8 mouse cellular contexts compared by ENCODE assay signal in the genomic region with DNA sequence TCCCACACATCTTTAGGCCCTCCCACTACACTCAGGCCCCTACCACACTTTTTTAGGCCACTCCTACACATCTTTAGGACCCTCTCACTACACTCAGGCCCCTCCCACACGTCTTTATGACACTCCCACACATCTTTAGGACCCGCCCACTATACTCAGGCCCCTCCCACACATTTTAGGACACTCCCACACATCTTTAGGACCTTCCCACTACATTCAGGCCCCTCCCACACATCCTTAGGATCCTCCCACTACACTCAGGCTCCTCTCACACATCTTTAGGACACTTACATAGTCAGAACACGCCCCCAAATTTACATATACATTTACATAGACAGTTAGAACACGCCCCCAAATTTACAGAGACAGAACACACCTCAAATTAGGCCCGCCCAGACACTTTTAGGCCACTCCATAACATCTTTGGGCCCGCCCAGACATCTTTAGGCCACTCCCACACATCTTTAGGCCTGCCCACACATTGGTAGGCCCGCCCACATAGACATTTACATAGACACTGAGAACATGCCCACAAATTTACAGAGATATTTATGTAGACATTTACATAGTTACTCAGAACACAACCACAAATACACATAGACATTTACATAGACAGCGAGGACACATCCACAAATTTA.
A peak's percentile ranks its signal among the peaks of the same experiment; 100 is the strongest.
DNase-seq lines count a peak whose midpoint lies in the region; ATAC-seq and TF ChIP-seq lines count a peak whose summit lies in the region.

No protein-coding gene starts in this region.

- peak overlapping the region; percentile 81; the same call in 1 of the 2 replicates for H3K9ac ChIP-seq in embryonic facial prominence, embryonic 14.5 days (ENCODE audit: low read depth, low read length)
- no peak overlapping the region for H3K9ac ChIP-seq in intestine, embryonic 14.5 days (ENCODE audit: low read length)
- H3K9ac ChIP-seq in lung, embryonic 16.5 days (ENCODE audit: low read length): no peak overlapping the region
- H3K9ac ChIP-seq in stomach, embryonic 14.5 days (replicated peaks; ENCODE audit: low read depth, low read length): no peak overlapping the region

- peaks cover 20% of the 10 kb centered on the region for H3K4me1 ChIP-seq in G1E (ENCODE audit: insufficient read depth, low read depth, low read length)
- no peaks in the 10 kb centered on the region; the same call in 1 of the 2 replicates for H3K4me1 ChIP-seq in embryonic facial prominence, embryonic 14.5 days (ENCODE audit: control insufficient read depth, insufficient read depth, low read length)
- H3K4me1 ChIP-seq in intestine, embryonic 14.5 days (replicated peaks; ENCODE audit: control insufficient read depth, insufficient read depth, low read length): no peaks in the 10 kb centered on the region
- H3K4me1 ChIP-seq in lung, embryonic 16.5 days (replicated peaks; ENCODE audit: control insufficient read depth, insufficient read depth, low read length): peaks cover 5% of the 10 kb centered on the region
- H3K4me1 ChIP-seq in stomach, embryonic 14.5 days (ENCODE audit: control insufficient read depth, insufficient read depth, low read length): no peaks in the 10 kb centered on the region

- no peak for TF ChIP-seq CTCF in G1E (IDR thresholded peaks at IDR 0.05; ENCODE audit: low read depth, low read length)

- peak; percentile 20 for DNase-seq in kidney, adult 9 months
- no peak for DNase-seq in kidney, postnatal 25 days
- no peak for DNase-seq in G1E (ENCODE audit: low spot score)
- peak; percentile 14 for DNase-seq in embryonic facial prominence, embryonic 14.5 days (ENCODE audit: low spot score)
- DNase-seq in intestine, embryonic 14.5 days (ENCODE audit: low spot score): no peak
- DNase-seq in gastrocnemius, postnatal 4 days (ENCODE audit: low spot score in 2 of 2): no peak

- peaks cover 4% of the 10 kb centered on the region for H3K36me3 ChIP-seq in G1E (replicated peaks)
- H3K36me3 ChIP-seq in embryonic facial prominence, embryonic 14.5 days (ENCODE audit: control insufficient read depth, insufficient read depth, low read length): no peaks in the 10 kb centered on the region
- no peaks in the 10 kb centered on the region for H3K36me3 ChIP-seq in intestine, embryonic 14.5 days (ENCODE audit: control insufficient read depth, insufficient read depth, low read length)
- H3K36me3 ChIP-seq in lung, embryonic 16.5 days (ENCODE audit: control insufficient read depth, insufficient read depth, low read length): no peaks in the 10 kb centered on the region
- H3K36me3 ChIP-seq in stomach, embryonic 14.5 days (ENCODE audit: control insufficient read depth, insufficient read depth, low read length): no peaks in the 10 kb centered on the region

- H3K4me2 ChIP-seq in embryonic facial prominence, embryonic 14.5 days (ENCODE audit: low read depth, low read length): peak overlapping the region; percentile 53
- H3K4me2 ChIP-seq in intestine, embryonic 14.5 days (ENCODE audit: low read length): peak overlapping the region; percentile 50; the same call in 1 of the 2 replicates
- peak overlapping the region; percentile 45 for H3K4me2 ChIP-seq in lung, embryonic 16.5 days (ENCODE audit: low read depth, low read length)
- peak overlapping the region; percentile 28; the same call in 1 of the 2 replicates for H3K4me2 ChIP-seq in stomach, embryonic 14.5 days (replicated peaks; ENCODE audit: low read depth, low read length)

- H3K9me3 ChIP-seq in G1E (replicated peaks): 0 out of 2 replicates have a peak, but pooled peaks cover 2% of the 10 kb centered on the region
- H3K9me3 ChIP-seq in embryonic facial prominence, embryonic 14.5 days (ENCODE audit: control insufficient read depth, low read length): peaks cover 7% of the 10 kb centered on the region
- peaks cover 3% of the 10 kb centered on the region; the same call in 1 of the 2 replicates for H3K9me3 ChIP-seq in intestine, embryonic 14.5 days (ENCODE audit: control insufficient read depth, low read length)
- no peaks in the 10 kb centered on the region; the same call in 1 of the 2 replicates for H3K9me3 ChIP-seq in lung, embryonic 16.5 days (ENCODE audit: control insufficient read depth, low read length)
- H3K9me3 ChIP-seq in stomach, embryonic 14.5 days (ENCODE audit: control insufficient read depth, low read depth, low read length): no peaks in the 10 kb centered on the region

- H3K27ac ChIP-seq in embryonic facial prominence, embryonic 14.5 days (replicated peaks; ENCODE audit: low read depth, low read length): peak overlapping the region; percentile 99
- no peak overlapping the region for H3K27ac ChIP-seq in intestine, embryonic 14.5 days (ENCODE audit: low read depth)
- peak overlapping the region; percentile 99 for H3K27ac ChIP-seq in lung, embryonic 16.5 days (ENCODE audit: low read length)
- H3K27ac ChIP-seq in stomach, embryonic 14.5 days (ENCODE audit: low read length): no peak overlapping the region

- peak overlapping the region; percentile 80 for H3K4me3 ChIP-seq in G1E (ENCODE audit: low read depth, low read length)
- H3K4me3 ChIP-seq in embryonic facial prominence, embryonic 14.5 days (ENCODE audit: low read depth, low read length): peak overlapping the region; percentile 69
- H3K4me3 ChIP-seq in intestine, embryonic 14.5 days (ENCODE audit: low read depth, low read length): peak overlapping the region; percentile 66
- H3K4me3 ChIP-seq in lung, embryonic 16.5 days (ENCODE audit: low read length): peak overlapping the region; percentile 69
- H3K4me3 ChIP-seq in stomach, embryonic 14.5 days (ENCODE audit: low read depth, low read length): peak overlapping the region; percentile 43

- ATAC-seq in G1E (ENCODE audit: extremely low read depth, insufficient number of reproducible peaks, low FRiP score, poor library complexity, severe bottlenecking): no peak
- no peak for ATAC-seq in embryonic facial prominence, embryonic 14.5 days (ENCODE audit: low read depth)
- ATAC-seq in intestine, embryonic 14.5 days (replicated peaks; ENCODE audit: low FRiP score, low TSS enrichment, low read depth): no peak
- ATAC-seq in lung, embryonic 16.5 days (ENCODE audit: low read depth): no peak
- no peak; the same call in 1 of the 2 replicates for ATAC-seq in stomach, embryonic 14.5 days (ENCODE audit: insufficient number of reproducible peaks, insufficient read depth, low FRiP score, low read depth)

- H3K27me3 ChIP-seq in G1E (ENCODE audit: insufficient read depth, low read length): no peaks in the 10 kb centered on the region
- no peaks in the 10 kb centered on the region for H3K27me3 ChIP-seq in embryonic facial prominence, embryonic 14.5 days (replicated peaks; ENCODE audit: control insufficient read depth, insufficient read depth, low read length)
- H3K27me3 ChIP-seq in intestine, embryonic 14.5 days (replicated peaks; ENCODE audit: control insufficient read depth, insufficient read depth, low read length): no peaks in the 10 kb centered on the region
- no peaks in the 10 kb centered on the region for H3K27me3 ChIP-seq in lung, embryonic 16.5 days (ENCODE audit: control insufficient read depth, insufficient read depth, low read depth, low read length)
- no peaks in the 10 kb centered on the region for H3K27me3 ChIP-seq in stomach, embryonic 14.5 days (ENCODE audit: control insufficient read depth, insufficient read depth, low read length)

- 82% methylated on average over 8 of the region's 8 CpGs for WGBS in embryonic facial prominence, embryonic 14.5 days
- WGBS in intestine, embryonic 14.5 days: 83% methylated on average over 8 of the region's 8 CpGs
- 78% methylated on average over 8 of the region's 8 CpGs for WGBS in lung, embryonic 16.5 days
- WGBS in stomach, embryonic 14.5 days: 81% methylated on average over 8 of the region's 8 CpGs

Comparison
In these comparisons a context has a peak if more than half of its experiments do, and no peak if none do; other contexts are left out.
1. DNase-seq: peak in kidney, adult 9 months (single experiment) and embryonic facial prominence, embryonic 14.5 days (single experiment); none in kidney, postnatal 25 days (0 of 2), G1E (single experiment), intestine, embryonic 14.5 days (single experiment) and gastrocnemius, postnatal 4 days (0 of 2).
2. H3K27ac ChIP-seq: peak in embryonic facial prominence, embryonic 14.5 days (single experiment) and lung, embryonic 16.5 days (single experiment); none in intestine, embryonic 14.5 days (single experiment) and stomach, embryonic 14.5 days (single experiment).
3. Peak in every context shown above with its lines, with median percentiles within 50 percentile points of each other: H3K4me3 ChIP-seq and H3K4me2 ChIP-seq.